Mouse (Mus musculus) bone marrow, adult 2 months (tissue): ENCODE results near the gene Snapc2. TPM values are rescaled to one million over a fixed set of nuclear protein-coding genes. Genes with fewer than 3 reads are reported as not detected.
"Not testable (repeated sequence)": the region's sequence is repeated elsewhere in the genome, so short reads cannot be mapped to it uniquely, and the experiment has no call there.

Experiments used
- H3K27ac ChIP-seq: fragments of 200-500 bp; 2 replicates; pipeline ENCODE4 v1.5.1; 2012; ENCODE audit warnings: low read depth, mild to moderate bottlenecking, control low read depth, inconsistent platforms, low read length; ENCODE audit not compliant: control insufficient read depth, poor library complexity, insufficient read depth
- H3K4me1 ChIP-seq: fragments of 200-500 bp; 2 replicates; pipeline ENCODE4 v1.6.1; 2011; ENCODE audit warnings: low read length; ENCODE audit not compliant: control insufficient read depth, insufficient read depth
- H3K4me3 ChIP-seq: fragments of 200-500 bp; replicated peaks from 2 replicates; pipeline ENCODE3; 2011; ENCODE audit warnings: mild to moderate bottlenecking, low read depth, low read length, control low read depth; ENCODE audit not compliant: control insufficient read depth
- CTCF ChIP-seq: fragments of 200-500 bp; IDR thresholded peaks from 2 replicates; pipeline ENCODE4 v1.5.1; 2011; ENCODE audit warnings: low read length, control low read depth; ENCODE audit not compliant: control insufficient read depth, insufficient read depth
- POLR2A ChIP-seq: fragments of 200-500 bp; IDR thresholded peaks from 2 replicates; pipeline ENCODE4 v1.6.1; 2011; ENCODE audit warnings: low read depth, mild to moderate bottlenecking, control low read depth, low read length, borderline replicate concordance; ENCODE audit not compliant: control insufficient read depth
- WGBS: fragments of 180-500 bp; shearing (Covaris S2); methylation state at CpG from one replicate; pipeline ENCODE4 v1.1.7; 2018; 5-methylcytosine and 5-hydroxymethylcytosine counted together
- polyA plus RNA-seq: library from polyadenylated mRNA; stranded (reverse); fragments of >200 nt; gene quantifications from 2 replicates; pipeline ENCODE4 v1.2.4, GENCODE M21; 2011; ENCODE audit warnings: low replicate concordance; ENCODE audit not compliant: missing spikeins, insufficient read depth, insufficient read length

Gene Snapc2
- polyA plus RNA-seq, 1 experiment = 14.2 TPM

DNA sequence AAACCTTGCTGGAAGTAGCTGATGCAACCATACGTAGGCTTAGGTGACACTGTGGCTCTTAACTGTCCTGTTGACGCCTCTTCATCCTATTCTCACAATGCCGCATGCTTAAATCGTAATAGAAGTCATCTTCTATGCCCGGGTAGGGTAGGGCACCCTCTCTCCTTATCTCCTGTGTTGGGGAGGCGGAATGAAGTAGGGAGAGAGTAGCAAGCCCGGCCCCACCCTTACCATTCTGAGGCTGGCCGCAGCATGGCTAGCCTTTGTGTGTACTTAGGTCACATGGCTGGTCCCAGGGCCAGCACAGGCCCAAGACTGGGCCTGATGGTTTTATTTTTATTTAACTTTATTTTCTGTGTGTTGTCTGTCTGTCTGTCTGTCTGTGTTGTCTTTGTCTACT lies 5.6 kb upstream of the Snapc2 start:
- Histone ChIP-seq H3K4me1 (no peaks in the 10 kb centered on the region), H3K4me3 (no peak overlapping the region), H3K27ac (no peak overlapping the region)
- no peak for TF ChIP-seq CTCF
- TF ChIP-seq POLR2A = no peak
- 79% methylated on average over 8 of the region's 8 CpGs for WGBS

DNA sequence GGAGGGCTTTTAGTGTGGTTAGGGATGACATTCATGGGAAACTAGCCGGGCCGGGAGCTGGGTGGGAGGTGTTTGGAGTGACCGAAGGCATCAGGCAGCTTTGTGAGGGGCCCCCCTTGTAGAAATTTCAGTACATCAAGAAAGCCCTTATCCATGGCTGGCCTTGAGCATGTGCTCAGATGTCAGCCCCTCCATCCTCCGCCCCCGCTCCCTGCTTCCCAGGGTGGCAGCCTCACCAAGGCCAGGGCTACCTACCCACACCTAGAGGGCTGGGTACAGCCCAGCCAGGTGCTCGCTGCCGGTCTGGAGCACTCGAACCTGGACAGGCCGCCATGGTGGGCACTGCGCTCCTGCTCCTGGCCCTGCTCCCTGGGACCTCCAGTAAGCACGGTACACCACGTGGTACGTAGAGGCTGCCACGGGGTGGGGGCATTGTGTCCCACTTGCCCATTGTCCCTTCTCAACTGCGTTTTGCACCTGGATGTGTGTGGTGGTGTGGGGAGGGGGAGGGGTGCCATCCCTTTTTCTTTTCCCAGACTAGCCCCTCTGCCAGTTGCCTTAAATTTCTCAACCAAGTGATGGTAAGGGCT lies 4.8 kb upstream of the Snapc2 start, which contains the start of gene Tgfbr3l:
Tgfbr3l (plus strand) TSS at position 264 of the 590 bp plus-strand sequence.
- WGBS = 89% methylated on average over 15 of the region's 15 CpGs
- H3K4me1 ChIP-seq = no peaks in the 10 kb centered on the region; the same call in 1 of the 2 replicates
- TF ChIP-seq POLR2A = no peak
- no peak for TF ChIP-seq CTCF
- no peak within 1 kb of the TSS; the same call in 1 of the 2 replicates for H3K27ac ChIP-seq
- no peak within 1 kb of the TSS for H3K4me3 ChIP-seq

DNA sequence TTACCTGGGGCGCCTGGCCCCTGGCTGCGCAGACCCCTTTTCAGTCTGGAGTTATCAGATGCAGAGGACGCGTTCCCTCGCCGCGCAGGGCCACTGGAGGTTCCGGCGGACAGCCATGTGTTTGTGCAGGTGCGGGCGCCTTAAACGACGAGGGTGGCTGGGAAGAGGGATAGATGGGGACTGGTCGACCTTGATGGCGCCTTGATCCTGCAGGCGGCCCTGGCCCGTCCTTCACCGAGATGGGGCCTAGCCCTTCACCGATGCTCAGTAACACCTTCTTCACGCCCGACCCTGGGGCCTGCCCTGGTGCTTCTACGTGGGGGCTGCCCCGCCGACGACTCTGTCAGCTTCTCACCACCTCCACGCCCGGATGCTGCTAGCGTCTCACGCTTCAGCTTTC lies 3.7 kb upstream of the Snapc2 start:
- no peak overlapping the region for H3K4me3 ChIP-seq
- TF ChIP-seq POLR2A (no peak), CTCF (no peak)
- H3K27ac ChIP-seq = no peak overlapping the region
- peaks cover 2% of the 10 kb centered on the region; the same call in 1 of the 2 replicates for H3K4me1 ChIP-seq
- WGBS = 86% methylated on average over 29 of the region's 29 CpGs

DNA sequence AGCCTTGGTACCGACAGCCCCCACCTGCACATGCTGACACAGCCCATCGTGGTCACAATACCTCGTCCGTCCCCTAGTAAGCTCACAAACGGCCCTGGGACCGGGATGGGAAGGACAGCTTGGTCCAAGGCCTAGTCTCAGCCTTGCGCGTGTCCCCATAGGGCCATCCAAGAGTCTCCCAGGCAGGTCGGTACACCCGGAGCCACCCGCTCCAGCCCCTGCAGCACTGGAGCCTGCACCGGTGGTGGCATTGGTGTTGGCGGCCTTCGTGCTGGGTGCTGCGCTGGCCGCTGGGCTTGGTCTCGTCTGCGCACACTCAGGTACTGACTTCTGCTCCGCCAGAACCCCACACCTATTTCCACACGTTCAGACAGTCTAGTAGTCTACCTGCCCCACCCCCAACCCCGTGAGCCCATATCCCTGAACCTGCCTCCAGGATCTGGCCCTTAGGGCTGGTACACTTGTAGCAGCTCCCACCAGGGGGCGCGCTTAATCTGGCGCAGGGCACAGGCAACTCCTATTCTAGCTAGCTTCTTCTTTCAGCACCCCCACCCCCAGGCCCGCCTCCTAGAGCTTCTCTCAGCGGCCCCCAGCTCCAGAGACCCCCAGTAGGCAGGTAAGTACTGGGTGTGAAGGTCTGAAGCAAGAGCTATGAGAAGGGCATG lies 2.4 kb upstream of the Snapc2 start:
- 54% methylated on average over 26 of the region's 26 CpGs for WGBS
- TF ChIP-seq POLR2A = no peak
- TF ChIP-seq CTCF = peak; percentile 88
- no peak overlapping the region for H3K27ac ChIP-seq
- H3K4me3 ChIP-seq = no peak overlapping the region
- H3K4me1 ChIP-seq = peaks cover 2% of the 10 kb centered on the region; the same call in 1 of the 2 replicates

DNA sequence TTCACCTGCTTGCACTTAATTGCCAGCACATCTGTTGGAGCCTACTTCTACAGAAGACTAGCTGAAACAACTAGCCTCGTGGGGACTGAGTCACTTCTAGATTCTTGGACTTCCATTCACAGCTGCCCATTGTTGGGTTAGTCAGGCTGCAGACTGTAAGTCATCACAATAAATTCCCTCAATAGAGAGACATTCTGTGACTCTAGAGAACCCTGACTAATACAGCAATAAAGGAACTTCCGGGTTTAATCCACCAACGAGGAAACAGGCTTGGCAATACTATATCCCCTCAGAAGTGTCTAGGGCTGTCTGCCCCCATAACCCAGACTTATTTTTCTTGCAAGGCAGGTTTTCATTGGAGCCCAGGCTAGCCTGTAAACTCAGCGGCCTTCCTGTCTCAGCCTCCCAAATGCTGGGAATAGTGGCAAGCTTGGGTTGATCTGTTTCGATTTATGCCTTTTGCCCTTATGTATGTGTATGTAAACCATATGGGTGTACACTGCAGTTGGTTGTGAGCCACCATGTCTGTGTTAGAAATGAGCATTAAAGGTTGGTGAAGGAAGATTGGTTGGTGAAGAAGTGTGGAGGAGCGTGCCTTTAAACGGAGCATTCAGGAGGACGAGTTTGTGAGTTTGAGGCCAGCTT lies 642 bp upstream of the Snapc2 start:
- Histone ChIP-seq H3K27ac (no peak overlapping the region), H3K4me1 (peaks cover 2% of the 10 kb centered on the region; the same call in 1 of the 2 replicates), H3K4me3 (peak overlapping the region; percentile 76)
- TF ChIP-seq POLR2A (no peak), CTCF (no peak)
- 41% methylated on average over 8 of the region's 8 CpGs for WGBS

GRCm38 (mm10) chr8:4254001-4254400 lies 1.1 kb downstream of the Snapc2 start:
- Histone ChIP-seq H3K4me1 (peaks cover 2% of the 10 kb centered on the region; the same call in 1 of the 2 replicates), H3K27ac (no peak overlapping the region), H3K4me3 (no peak overlapping the region)
- 69% methylated on average over 6 of the region's 6 CpGs for WGBS
- no peak for TF ChIP-seq POLR2A
- TF ChIP-seq CTCF = no peak

- not testable (repeated sequence) for H3K27ac ChIP-seq, H3K4me1 ChIP-seq, H3K4me3 ChIP-seq
- 86% methylated on average over 7 of the region's 7 CpGs for WGBS
These were observed 2.6 kb downstream of the Snapc2 start for GRCm38 (mm10) chr8:4255471-4255870.

DNA sequence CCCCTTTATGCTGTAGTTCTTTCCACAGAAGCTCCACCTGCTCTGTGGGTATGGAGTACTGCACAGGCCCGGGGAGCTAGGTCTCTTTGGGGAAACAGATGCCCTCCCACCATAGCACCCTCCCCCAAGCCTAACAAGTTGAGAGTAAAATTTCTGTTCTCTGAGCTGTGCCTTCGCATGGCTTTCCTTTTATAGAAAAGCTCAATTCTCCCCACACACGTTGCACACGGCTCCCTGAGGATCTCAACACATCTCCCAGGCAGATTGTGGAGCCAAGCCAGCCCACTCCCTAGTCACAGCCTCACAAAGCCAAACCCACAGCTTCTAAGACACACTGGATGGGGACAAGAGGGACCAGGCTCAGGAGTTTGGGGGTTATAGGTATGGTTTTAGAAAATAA lies 4.0 kb downstream of the Snapc2 start:
- H3K4me1 ChIP-seq = peaks cover 2% of the 10 kb centered on the region; the same call in 1 of the 2 replicates
- no peak for TF ChIP-seq CTCF
- no peak for TF ChIP-seq POLR2A
- 73% methylated on average over 4 of the region's 4 CpGs for WGBS
- no peak overlapping the region for H3K27ac ChIP-seq
- H3K4me3 ChIP-seq = no peak overlapping the region
